Mouse (Mus musculus) hindbrain, embryonic 12.5 days (tissue): ENCODE data around the gene Pfas. TPM values are rescaled to one million over a fixed set of nuclear protein-coding genes. Genes with fewer than 3 reads are reported as not detected.
"Not testable (repeated sequence)": the region's sequence is repeated elsewhere in the genome, so short reads cannot be mapped to it uniquely, and the experiment has no call there.

Experiments
- ATAC-seq: fragments of 200-750 bp; cut with Nextera tagmentation; 2 replicates; pipeline ENCODE4 v1.8.0; 2017; ENCODE audit warnings: moderate TSS enrichment; ENCODE audit not compliant: low FRiP score
- H3K27ac ChIP-seq: fragments of 300-500 bp; sonication (generic); 2 replicates; pipeline ENCODE4 v1.5.1; 2016; ENCODE audit warnings: mild to moderate bottlenecking
- H3K27me3 ChIP-seq: fragments of 300-500 bp; sonication (generic); 2 replicates; pipeline ENCODE4 v1.6.1; 2016; ENCODE audit warnings: mild to moderate bottlenecking
- H3K36me3 ChIP-seq: fragments of 300-500 bp; sonication (generic); 2 replicates; pipeline ENCODE4 v1.6.1; 2016; ENCODE audit warnings: mild to moderate bottlenecking
- H3K4me1 ChIP-seq: fragments of 300-500 bp; sonication (generic); 2 replicates; pipeline ENCODE4 v1.6.1; 2016
- H3K4me2 ChIP-seq: fragments of 300-500 bp; sonication (generic); replicated peaks from 2 replicates; pipeline ENCODE4 v1.6.1; 2016; ENCODE audit warnings: mild to moderate bottlenecking
- H3K4me3 ChIP-seq: fragments of 300-500 bp; sonication (generic); 2 replicates; pipeline ENCODE4 v1.5.1; 2016; ENCODE audit warnings: mild to moderate bottlenecking
- H3K9ac ChIP-seq: fragments of 300-500 bp; sonication (generic); 2 replicates; pipeline ENCODE4 v1.6.1; 2016; ENCODE audit warnings: mild to moderate bottlenecking, moderate library complexity
- H3K9me3 ChIP-seq: fragments of 300-500 bp; sonication (generic); replicated peaks from 2 replicates; pipeline ENCODE4 v1.6.1; 2016; ENCODE audit warnings: mild to moderate bottlenecking
- WGBS: fragments of 180-500 bp; shearing (Covaris S2); methylation state at CpG from one replicate; pipeline ENCODE4 v1.1.7; 2016; 5-methylcytosine and 5-hydroxymethylcytosine counted together
- polyA plus RNA-seq: library from polyadenylated mRNA; unstranded; fragments of >200 nt; fragmentation: Nextera tagmentation; extraction: Ambion mirVana; gene quantifications from 2 replicates; pipeline ENCODE4 v1.2.1, GENCODE M21; 2016

The Pfas gene
- polyA plus RNA-seq, 1 experiment from 2014 or later, result 31.0 TPM

DNA sequence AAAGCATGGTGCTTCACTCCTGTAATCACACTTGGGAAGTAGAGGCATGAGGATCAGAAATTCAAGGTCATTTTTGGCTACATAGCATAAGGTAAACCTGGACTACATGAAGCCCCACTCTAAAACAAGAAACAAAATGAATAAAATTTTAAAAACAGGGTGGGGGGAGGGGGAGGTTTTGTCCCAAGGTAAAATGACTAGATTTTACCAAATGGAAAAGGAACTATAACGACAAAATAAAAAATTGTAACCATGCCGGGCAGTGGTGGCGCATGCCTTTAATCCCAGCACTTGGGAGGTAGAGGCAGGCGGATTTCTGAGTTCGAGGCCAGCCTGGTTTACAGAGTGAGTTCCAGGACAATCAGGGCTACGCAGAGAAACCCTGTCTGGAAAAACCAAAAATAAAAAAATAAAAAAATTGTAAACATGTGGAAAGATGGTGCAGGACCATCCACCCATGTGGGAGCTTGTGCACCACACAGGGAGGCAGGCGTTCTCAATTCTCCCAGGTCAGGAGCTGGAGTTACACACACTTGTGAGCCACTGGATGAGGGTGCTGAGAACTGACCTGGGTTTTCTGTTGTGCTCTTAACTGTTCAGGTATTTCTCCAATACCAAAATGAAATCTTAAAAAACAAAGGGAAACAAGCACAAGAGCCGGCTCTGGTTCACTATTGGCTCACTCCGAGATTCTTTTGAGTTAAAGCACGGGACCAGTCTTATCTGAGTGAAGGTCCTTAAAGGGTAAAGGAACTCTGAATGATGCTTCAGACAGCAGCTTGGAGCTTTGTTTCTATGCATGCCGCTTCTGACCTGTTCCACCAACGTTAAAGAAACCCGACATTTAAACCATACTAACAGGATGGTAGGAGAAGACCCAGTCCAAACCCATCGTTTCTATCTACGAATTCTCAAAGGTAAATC, 2.4 kb upstream of the Pfas start:
- Histone ChIP-seq H3K9ac (no peak overlapping the region), H3K4me2 (peak overlapping the region; percentile 90; the same call in 1 of the 2 replicates), H3K27ac (no peak overlapping the region), H3K27me3 (no peaks in the 10 kb centered on the region), H3K36me3 (no peaks in the 10 kb centered on the region), H3K4me3 (no peak overlapping the region), H3K9me3 (no peaks in the 10 kb centered on the region), H3K4me1 (peaks cover 19% of the 10 kb centered on the region)
- WGBS, result 93% methylated on average over 15 of the region's 15 CpGs
- ATAC-seq, result no peak

DNA sequence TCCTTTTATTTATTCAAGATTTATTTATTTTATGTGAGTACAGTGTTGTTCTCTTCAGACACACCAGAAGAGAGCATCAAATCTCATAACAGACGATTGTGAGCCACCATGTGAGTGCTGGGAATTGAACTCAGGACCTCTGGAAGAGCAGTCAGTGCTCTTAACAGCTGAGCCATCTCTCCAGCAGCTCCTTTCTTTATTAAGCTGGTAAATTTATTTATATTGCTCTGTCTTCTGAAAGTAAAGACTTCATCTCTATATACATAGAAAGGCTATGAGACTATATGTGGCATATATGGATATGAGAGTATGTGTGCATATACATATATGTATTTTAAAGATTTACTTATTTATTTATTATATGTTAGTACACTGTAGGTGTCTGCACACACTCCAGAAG, 1.2 kb upstream of the Pfas start:
- Histone ChIP-seq H3K9me3 (no peaks in the 10 kb centered on the region), H3K36me3 (no peaks in the 10 kb centered on the region), H3K27ac (no peak overlapping the region), H3K9ac (no peak overlapping the region), H3K4me1 (peaks cover 14% of the 10 kb centered on the region), H3K27me3 (no peaks in the 10 kb centered on the region), H3K4me3 (no peak overlapping the region), H3K4me2 (no peak overlapping the region)
- WGBS, result 90% methylated on average over 1 of the region's 1 CpGs
- no peak for ATAC-seq

DNA sequence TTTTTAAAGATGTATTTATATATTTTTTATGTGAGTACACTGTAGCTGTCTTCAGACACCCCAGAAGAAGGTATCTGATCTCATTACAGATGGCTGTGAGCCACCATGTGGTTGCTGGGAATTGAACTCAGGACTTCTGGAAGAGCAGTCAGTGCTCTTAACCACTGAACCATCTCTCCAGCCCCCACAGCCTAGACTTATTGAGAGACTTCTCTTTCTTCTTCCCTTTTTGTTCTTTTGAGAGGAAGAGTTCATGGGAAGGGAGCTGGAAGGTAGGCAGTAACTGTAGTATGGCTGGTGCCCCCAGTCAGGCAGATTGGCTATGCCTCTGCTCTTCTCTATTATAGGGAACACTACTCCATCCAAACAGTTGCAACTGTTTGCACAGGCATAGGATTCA, 1.7 kb downstream of the Pfas start:
- not testable (repeated sequence) for H3K4me2 ChIP-seq, H3K4me3 ChIP-seq, H3K9ac ChIP-seq, H3K27me3 ChIP-seq, H3K27ac ChIP-seq, H3K9me3 ChIP-seq, ATAC-seq
- Histone ChIP-seq H3K4me1 (peaks cover 14% of the 10 kb centered on the region), H3K36me3 (peaks cover 17% of the 10 kb centered on the region)

- H3K27ac ChIP-seq, result no peak overlapping the region
- no peaks in the 10 kb centered on the region for H3K27me3 ChIP-seq
- H3K4me3 ChIP-seq, result no peak overlapping the region
- H3K4me2 ChIP-seq, result no peak overlapping the region
- peaks cover 31% of the 10 kb centered on the region for H3K36me3 ChIP-seq
- H3K4me1 ChIP-seq, result peaks cover 7% of the 10 kb centered on the region; the same call in 1 of the 2 replicates
- 89% methylated on average over 7 of the region's 7 CpGs for WGBS
- no peaks in the 10 kb centered on the region for H3K9me3 ChIP-seq
- no peak for ATAC-seq
- H3K9ac ChIP-seq, result no peak overlapping the region
Observed at GRCm38 (mm10) chr11:69005193-69005592, 3.1 kb downstream of the Pfas start.

- H3K9me3 ChIP-seq, result no peaks in the 10 kb centered on the region
- H3K36me3 ChIP-seq, result peaks cover 46% of the 10 kb centered on the region
- no peak overlapping the region for H3K27ac ChIP-seq
- H3K27me3 ChIP-seq, result no peaks in the 10 kb centered on the region
- H3K4me2 ChIP-seq, result no peak overlapping the region
- H3K4me1 ChIP-seq, result peaks cover 7% of the 10 kb centered on the region; the same call in 1 of the 2 replicates
- no peak overlapping the region for H3K9ac ChIP-seq
- 63% methylated on average over 4 of the region's 4 CpGs for WGBS
- no peak for ATAC-seq
- no peak overlapping the region for H3K4me3 ChIP-seq
Observed at GRCm38 (mm10) chr11:69003592-69003991, 4.7 kb downstream of the Pfas start.

DNA sequence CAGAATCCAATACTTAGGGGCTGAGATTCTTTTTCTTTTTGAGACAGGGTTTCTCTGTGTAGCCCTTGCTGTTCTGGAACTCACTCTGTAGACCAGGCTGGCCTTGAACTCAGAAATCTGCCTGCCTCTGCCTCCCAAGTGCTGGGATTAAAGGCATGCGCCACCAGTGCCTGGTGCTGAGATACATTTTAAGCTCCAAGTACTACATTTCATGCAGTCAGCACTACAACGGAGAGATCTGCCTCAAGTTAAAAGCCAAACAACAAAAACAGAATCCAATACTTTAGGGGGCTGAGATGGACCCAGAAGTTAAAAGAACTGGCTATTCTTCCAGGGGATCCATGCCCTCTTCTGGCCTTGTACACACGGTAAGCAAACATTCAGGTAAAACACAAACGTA, 5.5 kb downstream of the Pfas start:
- H3K4me2 ChIP-seq, H3K4me1 ChIP-seq, H3K9me3 ChIP-seq, ATAC-seq, H3K27ac ChIP-seq, H3K4me3 ChIP-seq, H3K9ac ChIP-seq, H3K27me3 ChIP-seq: not testable (repeated sequence)
- WGBS, result 93% methylated on average over 4 of the region's 4 CpGs
- peaks cover 54% of the 10 kb centered on the region for H3K36me3 ChIP-seq

DNA sequence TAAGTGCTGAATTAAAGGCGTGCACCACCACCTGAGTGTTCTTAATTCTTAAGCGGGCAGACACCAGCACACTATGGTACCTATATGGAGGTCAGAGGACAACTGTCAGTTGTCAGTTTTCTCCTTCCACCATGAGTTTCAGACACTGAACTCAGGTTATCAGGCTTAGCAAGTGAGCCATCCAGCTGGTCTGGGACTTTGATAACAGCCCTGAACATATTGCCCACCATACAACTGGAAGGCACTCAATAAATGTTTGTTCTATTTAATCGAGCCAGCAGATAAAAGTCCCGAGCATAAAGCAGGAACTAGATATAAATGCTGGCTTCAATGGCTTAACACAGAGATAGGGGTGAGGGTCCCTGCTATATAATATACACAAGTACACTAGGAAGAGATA, 11.2 kb downstream of the Pfas start:
- 97% methylated on average over 4 of the region's 4 CpGs for WGBS
- Histone ChIP-seq H3K36me3 (peaks cover 92% of the 10 kb centered on the region), H3K4me1 (no peaks in the 10 kb centered on the region), H3K9me3 (no peaks in the 10 kb centered on the region), H3K9ac (no peak overlapping the region), H3K4me3 (no peak overlapping the region), H3K27ac (no peak overlapping the region), H3K27me3 (no peaks in the 10 kb centered on the region), H3K4me2 (no peak overlapping the region)
- ATAC-seq, result no peak

- no peaks in the 10 kb centered on the region for H3K4me1 ChIP-seq
- no peak overlapping the region for H3K4me3 ChIP-seq
- no peak overlapping the region for H3K27ac ChIP-seq
- no peak overlapping the region for H3K9ac ChIP-seq
- H3K9me3 ChIP-seq, result no peaks in the 10 kb centered on the region
- H3K27me3 ChIP-seq, result no peaks in the 10 kb centered on the region
- peaks cover 92% of the 10 kb centered on the region for H3K36me3 ChIP-seq
- 96% methylated on average over 3 of the region's 3 CpGs for WGBS
- no peak for ATAC-seq
- H3K4me2 ChIP-seq, result no peak overlapping the region
Observed at GRCm38 (mm10) chr11:68994377-68994776, 13.9 kb downstream of the Pfas start.

GRCm38 (mm10) chr11:68993122-68993521, 15.1 kb downstream of the Pfas start:
- no peaks in the 10 kb centered on the region for H3K27me3 ChIP-seq
- ATAC-seq, result no peak
- no peak overlapping the region for H3K4me3 ChIP-seq
- no peak overlapping the region for H3K4me2 ChIP-seq
- H3K9ac ChIP-seq, result no peak overlapping the region
- H3K27ac ChIP-seq, result no peak overlapping the region
- H3K4me1 ChIP-seq, result no peaks in the 10 kb centered on the region
- H3K36me3 ChIP-seq, result peaks cover 88% of the 10 kb centered on the region
- WGBS, result 89% methylated on average over 7 of the region's 7 CpGs
- no peaks in the 10 kb centered on the region for H3K9me3 ChIP-seq

DNA sequence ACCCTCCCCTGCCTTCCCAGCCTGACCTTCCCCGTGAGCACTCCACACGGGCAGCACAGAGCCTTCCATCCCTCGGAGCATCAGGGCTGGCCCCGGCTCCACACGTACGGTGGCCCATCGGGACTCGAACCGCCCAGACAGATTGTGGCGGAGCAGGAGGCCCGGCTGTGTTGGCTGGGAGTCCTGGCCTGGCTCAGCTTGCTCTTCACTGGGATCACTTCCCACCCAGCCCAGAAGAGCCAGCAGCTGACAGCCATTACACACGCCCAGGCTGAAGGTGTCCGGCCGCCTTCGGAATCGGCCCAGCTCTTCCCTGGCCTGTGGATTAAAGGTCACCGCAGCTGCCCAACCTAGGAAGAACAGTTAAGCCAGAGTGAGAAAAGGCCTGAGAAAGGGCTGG, 19.9 kb downstream of the Pfas start:
- no peak overlapping the region for H3K4me2 ChIP-seq
- no peak overlapping the region for H3K9ac ChIP-seq
- H3K4me3 ChIP-seq, result no peak overlapping the region
- H3K27ac ChIP-seq, result no peak overlapping the region
- WGBS, result 95% methylated on average over 17 of the region's 17 CpGs
- H3K9me3 ChIP-seq, result no peaks in the 10 kb centered on the region
- H3K4me1 ChIP-seq, result no peaks in the 10 kb centered on the region
- H3K27me3 ChIP-seq, result no peaks in the 10 kb centered on the region
- peaks cover 64% of the 10 kb centered on the region for H3K36me3 ChIP-seq
- ATAC-seq, result no peak

DNA sequence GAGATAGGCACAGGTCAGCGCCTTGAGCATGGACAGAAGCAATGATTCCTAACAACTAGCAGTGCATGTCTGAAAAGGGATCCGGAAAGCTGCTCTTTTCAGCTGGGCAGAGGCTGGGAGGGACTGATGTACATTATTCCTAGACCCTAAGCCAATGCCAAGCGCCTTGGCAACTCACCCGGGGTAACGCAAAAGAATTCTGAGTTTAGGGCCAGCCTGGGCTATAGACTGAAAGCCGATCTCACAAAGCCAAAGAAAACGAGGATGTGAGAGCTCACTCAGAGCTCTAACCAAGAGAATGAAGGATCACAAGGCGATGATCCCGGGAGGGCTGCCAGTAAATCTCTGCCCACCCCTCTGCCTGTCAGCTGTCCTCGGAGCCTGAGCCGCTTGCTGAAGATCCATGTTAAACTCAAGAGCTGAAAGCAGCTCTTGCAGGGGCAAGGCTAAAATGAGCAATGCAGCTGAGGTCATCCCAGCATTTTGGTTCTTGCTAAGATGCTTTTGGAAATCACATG, 20.8 kb downstream of the Pfas start:
- peaks cover 55% of the 10 kb centered on the region for H3K36me3 ChIP-seq
- H3K4me2 ChIP-seq, result no peak overlapping the region
- H3K27ac ChIP-seq, result no peak overlapping the region
- no peak overlapping the region for H3K9ac ChIP-seq
- 89% methylated on average over 11 of the region's 11 CpGs for WGBS
- H3K9me3 ChIP-seq, result no peaks in the 10 kb centered on the region
- ATAC-seq, result no peak
- H3K4me1 ChIP-seq, result no peaks in the 10 kb centered on the region
- H3K4me3 ChIP-seq, result no peak overlapping the region
- H3K27me3 ChIP-seq, result no peaks in the 10 kb centered on the region

DNA sequence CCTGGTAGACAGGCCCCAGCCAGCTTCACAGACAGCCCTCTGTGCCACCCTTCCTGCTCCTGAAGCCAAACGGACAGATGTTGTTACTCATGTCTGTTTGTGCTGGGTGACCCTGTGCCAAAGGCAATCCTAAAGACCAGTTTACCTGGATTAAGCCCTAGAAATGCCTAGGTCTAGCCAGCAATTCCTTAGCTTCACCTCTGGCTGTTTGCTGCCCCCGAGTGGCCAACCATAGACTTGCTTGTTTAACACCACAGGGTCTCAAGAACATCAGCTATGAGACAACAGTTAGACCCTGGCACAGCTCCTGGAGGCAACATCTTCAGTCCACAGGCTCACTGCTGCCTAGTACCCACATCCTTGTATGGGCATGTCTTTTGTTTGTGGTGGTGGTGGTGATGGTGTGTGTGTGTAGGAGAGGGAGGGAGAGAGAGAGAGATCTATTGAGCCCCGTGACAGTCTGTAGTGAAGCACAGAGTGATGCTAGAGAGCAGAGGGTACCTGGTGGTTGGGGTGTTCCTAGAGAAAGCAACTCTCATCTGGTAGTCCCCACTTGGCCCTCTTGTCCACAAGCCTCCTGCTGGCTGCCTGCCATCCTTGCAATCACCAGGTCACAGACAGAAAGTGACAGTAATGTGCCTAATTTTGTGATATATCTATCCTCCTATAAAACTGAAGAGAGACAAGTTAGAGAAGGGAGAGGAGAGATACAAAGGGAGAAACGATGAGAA, 25.5 kb downstream of the Pfas start:
- H3K27ac ChIP-seq, result no peak overlapping the region
- ATAC-seq, result no peak
- H3K4me3 ChIP-seq, result no peak overlapping the region
- H3K9me3 ChIP-seq, result no peaks in the 10 kb centered on the region
- H3K4me1 ChIP-seq, result no peaks in the 10 kb centered on the region
- 22% methylated on average over 4 of the region's 4 CpGs for WGBS
- no peaks in the 10 kb centered on the region for H3K27me3 ChIP-seq
- no peak overlapping the region for H3K9ac ChIP-seq
- H3K36me3 ChIP-seq, result peaks cover 14% of the 10 kb centered on the region
- no peak overlapping the region for H3K4me2 ChIP-seq
